Mouse (Mus musculus): ENCODE data around the gene Mapk1ip1l.

GRCm38 (mm10) chr14:47325965-47326761 lies 28.1 kb downstream of the Mapk1ip1l start:
- no peak for TF ChIP-seq CHD2 (IDR thresholded peaks at IDR 0.05; ENCODE audit: low read depth, low read length)
- TF ChIP-seq ZNF384 (IDR thresholded peaks at IDR 0.05; ENCODE audit: low read depth, low read length), result no peak
